ENCODE assay signal across 10 mouse cellular contexts in genomic region chr9:18385782-18386181, GRCm38 (mm10). TPM values are rescaled to one million over a fixed set of nuclear protein-coding genes. Genes with fewer than 3 reads are reported as not detected.
A peak's percentile ranks its signal among the peaks of the same experiment; 100 is the strongest.
DNase-seq lines count a peak whose midpoint lies in the region; ATAC-seq lines count a peak whose summit lies in the region.
"Had no signal": no experiment of that assay in that cellular context is flagged by ENCODE, and none has a peak within 500 bp of the region (broad histone marks: within the 10 kb centered on the region; RNA-seq: fewer than 3 reads in every experiment).

No protein-coding gene starts in this region.

- no peak overlapping the region for H3K27ac ChIP-seq in hindbrain, embryonic 11.5 days (ENCODE audit: low read depth, low read length)
- no peak overlapping the region for H3K27ac ChIP-seq in hindbrain, embryonic 14.5 days
- H3K27ac ChIP-seq: limb, embryonic 15.5 days had no signal

- H3K4me1 ChIP-seq in hindbrain, embryonic 11.5 days (replicated peaks; ENCODE audit: control insufficient read depth, insufficient read depth, low read length): no peaks in the 10 kb centered on the region
- no peaks in the 10 kb centered on the region for H3K4me1 ChIP-seq in hindbrain, embryonic 14.5 days (replicated peaks; ENCODE audit: control insufficient read depth, insufficient read depth, low read length)
- H3K4me1 ChIP-seq: limb, embryonic 15.5 days had no signal

- H3K27me3 ChIP-seq in hindbrain, embryonic 11.5 days (ENCODE audit: control insufficient read depth, insufficient read depth, low read length): no peaks in the 10 kb centered on the region
- H3K27me3 ChIP-seq in hindbrain, embryonic 14.5 days (ENCODE audit: control insufficient read depth, insufficient read depth, low read length): no peaks in the 10 kb centered on the region
- H3K27me3 ChIP-seq: limb, embryonic 15.5 days had no signal

- intact Hi-C loops in heart, postnatal 10 days (cut with DNase I): no loop called here

- no peak overlapping the region for H3K4me3 ChIP-seq in hindbrain, embryonic 11.5 days (ENCODE audit: low read depth, low read length)
- H3K4me3 ChIP-seq in hindbrain, embryonic 14.5 days (replicated peaks; ENCODE audit: low read length): no peak overlapping the region
- H3K4me3 ChIP-seq: limb, embryonic 15.5 days had no signal

- 33% methylated on average over 6 of the region's 6 CpGs for WGBS in hindbrain, embryonic 11.5 days
- 37% methylated on average over 6 of the region's 6 CpGs for WGBS in hindbrain, embryonic 14.5 days

- no peak overlapping the region for H3K4me2 ChIP-seq in hindbrain, embryonic 11.5 days (replicated peaks; ENCODE audit: low read depth, low read length)
- no peak overlapping the region for H3K4me2 ChIP-seq in hindbrain, embryonic 14.5 days (replicated peaks)
- H3K4me2 ChIP-seq: limb, embryonic 15.5 days had no signal

- no peaks in the 10 kb centered on the region for H3K9me3 ChIP-seq in hindbrain, embryonic 11.5 days (ENCODE audit: control insufficient read depth, low read length)
- no peaks in the 10 kb centered on the region; the same call in 1 of the 2 replicates for H3K9me3 ChIP-seq in hindbrain, embryonic 14.5 days (ENCODE audit: control insufficient read depth, low read length)
- H3K9me3 ChIP-seq: limb, embryonic 15.5 days had no signal

- peak; percentile 14 for DNase-seq in hindbrain, embryonic 11.5 days (ENCODE audit: low spot score)
- DNase-seq in hindbrain, embryonic 14.5 days (ENCODE audit: low spot score): no peak
- peak; percentile 26 for DNase-seq in embryo, embryonic 9.5 days (ENCODE audit: extremely low spot score)
- peak; percentile 44 to 54 for DNase-seq in heart, postnatal 10 days
- DNase-seq in lung, postnatal 4 days: peak; percentile 4 to 26
- DNase-seq in layer of hippocampus, adult 9-10 months (ENCODE audit: low spot score): no peak
- no peak for DNase-seq in spleen, postnatal 4 days (ENCODE audit: low spot score in 2 of 2)
- no peak for DNase-seq in left cerebral cortex, adult 18-20 months (ENCODE audit: low spot score in 2 of 2)

- no peaks in the 10 kb centered on the region for H3K36me3 ChIP-seq in hindbrain, embryonic 11.5 days (ENCODE audit: control insufficient read depth, insufficient read depth, low read length)
- H3K36me3 ChIP-seq in hindbrain, embryonic 14.5 days (replicated peaks; ENCODE audit: control insufficient read depth, insufficient read depth): no peaks in the 10 kb centered on the region
- H3K36me3 ChIP-seq: limb, embryonic 15.5 days had no signal

- ATAC-seq in hindbrain, embryonic 11.5 days (ENCODE audit: low FRiP score): no peak
- no peak for ATAC-seq in hindbrain, embryonic 14.5 days (ENCODE audit: low FRiP score)

- no peak overlapping the region for H3K9ac ChIP-seq in hindbrain, embryonic 11.5 days (ENCODE audit: low read depth, low read length)
- H3K9ac ChIP-seq in hindbrain, embryonic 14.5 days: no peak overlapping the region
- H3K9ac ChIP-seq: limb, embryonic 15.5 days had no signal

RNA-seq across cellular contexts. Expression of gene Naalad2, which starts 17.0 kb away (rescaled TPM):
- polyA plus RNA-seq in hindbrain, embryonic 11.5 days (2014; fragmentation: Nextera tagmentation; extraction: Ambion mirVana): 1.4 and 2.0 TPM in 2 replicates
- 3.0 and 3.4 TPM in 2 replicates for polyA plus RNA-seq in hindbrain, embryonic 14.5 days (2014; fragmentation: Nextera tagmentation; extraction: Ambion mirVana)
- 10 to 100 TPM; 15.9 to 16.4 TPM for total RNA-seq in heart, postnatal 10 days (2021)
- under 1 TPM; 0.53 to 0.96 TPM for total RNA-seq in left cerebral cortex, adult 18-20 months (2021)

RNA-seq across cellular contexts. Expression of gene Ubtfl1, which starts 18.4 kb away (rescaled TPM):
- not detected in 2 replicates for polyA plus RNA-seq in hindbrain, embryonic 11.5 days (2014; fragmentation: Nextera tagmentation; extraction: Ambion mirVana)
- not detected in 2 replicates for polyA plus RNA-seq in hindbrain, embryonic 14.5 days (2014; fragmentation: Nextera tagmentation; extraction: Ambion mirVana)
- not detected for total RNA-seq in heart, postnatal 10 days (2021)
- total RNA-seq in left cerebral cortex, adult 18-20 months (2021): not detected
- polyA plus RNA-seq: cortical plate, adult 2 months; limb, embryonic 15.5 days had no signal

RNA-seq across cellular contexts. Expression of gene Mbd3l2, which starts 44.7 kb away (rescaled TPM):
- 0.15 TPM in 1 of 2 replicates, not detected in the other for polyA plus RNA-seq in hindbrain, embryonic 11.5 days (2014; fragmentation: Nextera tagmentation; extraction: Ambion mirVana)
- 0.17 TPM in 1 of 2 replicates, not detected in the other for polyA plus RNA-seq in hindbrain, embryonic 14.5 days (2014; fragmentation: Nextera tagmentation; extraction: Ambion mirVana)
- total RNA-seq in heart, postnatal 10 days (2021): not detected
- total RNA-seq in left cerebral cortex, adult 18-20 months (2021): not detected
- polyA plus RNA-seq: cortical plate, adult 2 months; limb, embryonic 15.5 days had no signal

Comparison
In these comparisons a context has a peak if more than half of its experiments do, and no peak if none do; other contexts are left out.
1. DNase-seq: peak in hindbrain, embryonic 11.5 days (single experiment), embryo, embryonic 9.5 days (single experiment), heart, postnatal 10 days (2 of 2) and lung, postnatal 4 days (2 of 2); none in hindbrain, embryonic 14.5 days (single experiment), layer of hippocampus, adult 9-10 months (single experiment), spleen, postnatal 4 days (0 of 2) and left cerebral cortex, adult 18-20 months (0 of 2).
2. RNA of gene Naalad2, which starts 17.0 kb away (total RNA-seq): 15.9 to 16.4 TPM in heart, postnatal 10 days; 0.53 to 0.96 TPM in left cerebral cortex, adult 18-20 months; every median in the first group is over 4 times any median in the second.